Mouse (Mus musculus) monocyte, adult 5-6 weeks (primary cell): ENCODE results near the gene Zfp619. TPM values are rescaled to one million over a fixed set of nuclear protein-coding genes. Genes with fewer than 3 reads are reported as not detected.
A peak's percentile ranks its signal among the peaks of the same experiment; 100 is the strongest.
"Not testable (repeated sequence)": the region's sequence is repeated elsewhere in the genome, so short reads cannot be mapped to it uniquely, and the experiment has no call there.

ENCODE experiments used
- ATAC-seq: fragments of 153-309, 156-312 bp; replicated peaks from 2 replicates; pipeline ENCODE4 v1.8.0; 2017; ENCODE audit warnings: mild to moderate bottlenecking; ENCODE audit not compliant: low TSS enrichment, insufficient number of reproducible peaks, severe bottlenecking, poor library complexity, low FRiP score
- total RNA-seq: library from RNA; stranded (forward); fragments of 200-1000, 200-491, 200-594 nt; gene quantifications from 3 replicates; pipeline ENCODE4 v1.2.3, GENCODE M21; 2017

Zfp619 gene
- total RNA-seq, 1 experiment from 2014 or later = 4.9 TPM

- not testable (repeated sequence) for ATAC-seq
These were observed 69.3 kb downstream of the Zfp619 start for GRCm38 (mm10) chr7:39586834-39587233.

DNA sequence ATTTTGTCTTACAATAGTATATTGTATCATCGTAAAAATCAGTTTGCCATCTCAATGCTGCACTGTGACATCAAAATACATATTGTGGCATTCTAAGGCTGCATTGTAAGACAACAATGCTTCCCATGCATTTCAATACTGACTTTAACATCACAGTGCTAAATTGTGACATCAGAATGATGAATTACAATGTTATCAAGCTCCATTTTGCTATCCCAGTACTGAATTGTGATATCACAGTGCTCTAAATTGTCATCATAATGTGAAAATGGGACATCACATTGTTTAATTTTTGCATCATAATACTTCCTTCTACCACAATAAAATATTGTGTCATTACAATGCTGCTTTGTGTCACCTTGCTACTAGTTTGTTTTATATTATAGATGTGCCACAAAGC lies 70.5 kb downstream of the Zfp619 start:
- ATAC-seq = no peak

DNA sequence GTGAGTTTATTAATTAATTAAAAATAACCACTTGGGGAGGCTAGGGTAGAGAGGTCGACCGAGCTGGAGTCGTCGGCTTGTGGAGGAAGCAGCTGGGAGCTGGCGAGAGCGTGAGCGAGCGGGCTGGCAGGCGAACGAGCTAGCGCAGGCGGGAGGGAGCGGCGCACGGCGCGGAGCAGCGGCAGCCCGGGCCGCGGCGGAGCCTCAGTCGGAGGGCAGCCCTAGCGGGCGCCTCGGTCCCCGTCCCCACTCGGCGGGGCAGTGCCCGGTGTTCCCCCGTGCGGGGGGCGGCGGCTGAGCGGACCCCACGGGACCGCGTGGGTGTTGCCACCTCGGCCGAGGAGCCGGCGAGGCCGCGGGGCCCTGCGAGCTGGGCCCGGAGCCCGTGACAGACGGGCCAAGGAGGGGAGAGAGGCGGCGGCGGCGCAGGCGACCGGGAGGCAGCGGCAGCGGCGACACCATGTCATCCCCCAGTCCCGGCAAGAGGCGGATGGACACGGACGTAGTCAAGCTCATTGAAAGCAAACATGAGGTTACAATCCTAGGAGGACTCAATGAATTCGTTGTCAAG lies 71.0 kb downstream of the Zfp619 start:
- ATAC-seq = 0 out of 2 replicates have a peak, but pooled peaks have one; percentile 71

DNA sequence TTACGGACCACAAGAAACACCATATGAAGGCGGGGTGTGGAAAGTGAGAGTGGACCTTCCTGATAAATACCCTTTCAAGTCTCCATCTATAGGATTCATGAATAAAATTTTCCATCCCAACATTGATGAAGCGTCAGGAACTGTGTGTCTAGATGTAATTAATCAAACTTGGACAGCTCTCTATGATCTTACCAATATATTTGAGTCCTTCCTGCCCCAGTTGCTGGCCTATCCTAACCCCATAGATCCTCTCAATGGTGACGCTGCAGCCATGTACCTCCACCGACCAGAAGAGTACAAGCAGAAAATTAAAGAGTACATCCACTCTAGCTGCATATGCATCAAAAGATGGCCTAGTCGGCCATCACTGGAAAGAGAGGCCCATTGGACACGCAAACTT lies 71.5 kb downstream of the Zfp619 start:
- not testable (repeated sequence) for ATAC-seq

Other genes starting within 250 kb of the Zfp619 start
- not detected in 3 replicates for gene Gm5114, start 104.6 kb upstream of the Zfp619 start, total RNA-seq